Comparison of ENCODE assay signal across 9 mouse cellular contexts in genomic region chr13:91908202-91908980, GRCm38 (mm10). TPM values are rescaled to one million over a fixed set of nuclear protein-coding genes. Genes with fewer than 3 reads are reported as not detected.
DNase-seq lines count a peak whose midpoint lies in the region; ATAC-seq and TF ChIP-seq lines count a peak whose summit lies in the region.
"Had no signal": no experiment of that assay in that cellular context is flagged by ENCODE, and none has a peak within 500 bp of the region (broad histone marks: within the 10 kb centered on the region; RNA-seq: fewer than 3 reads in every experiment).

No protein-coding gene starts in this region.

- H3K4me3 ChIP-seq in bone marrow, adult 2 months (replicated peaks; ENCODE audit: control insufficient read depth, low read depth, low read length), result no peak overlapping the region
- H3K4me3 ChIP-seq: erythroblast, embryonic 14.5 days had no signal

- H3K4me1 ChIP-seq in bone marrow, adult 2 months (ENCODE audit: control insufficient read depth, insufficient read depth, low read length), result no peaks in the 10 kb centered on the region

- intact Hi-C loops in heart, postnatal 10 days (cut with DNase I), result loop anchor here (1.0 to 10.0 kb wide), 3 partner anchors 430 to 826 kb away; no protein-coding TSS in a partner anchor

- H3K27ac ChIP-seq in bone marrow, adult 2 months (ENCODE audit: control insufficient read depth, insufficient read depth, low read depth, low read length, poor library complexity), result no peak overlapping the region

- TF ChIP-seq POLR2A in bone marrow, adult 2 months (IDR thresholded peaks at IDR 0.05; ENCODE audit: borderline replicate concordance, control insufficient read depth, low read depth, low read length), result no peak

- WGBS in bone marrow, adult 2 months, result 30% methylated on average over 10 of the region's 10 CpGs

- TF ChIP-seq CTCF in bone marrow, adult 2 months (IDR thresholded peaks at IDR 0.05; ENCODE audit: control insufficient read depth, insufficient read depth, low read length), result peak; percentile 77

- peak; percentile 71; the same call in 1 of the 2 replicates for ATAC-seq in neutrophil, adult 5-6 weeks (ENCODE audit: extremely low read depth, insufficient number of reproducible peaks, low FRiP score, poor library complexity, severe bottlenecking)

- peak; percentile 78 for DNase-seq in CD4-positive, CD25-positive, alpha-beta regulatory T cell, adult 2 months (ENCODE audit: low read depth, low spot score)
- DNase-seq in fat pad, adult 2 months (ENCODE audit: extremely low read depth, low read depth, low spot score), result peak; percentile 4
- peak; percentile 89 to 91 for DNase-seq in heart, postnatal 10 days
- DNase-seq in kidney, postnatal 36 days, result peak; percentile 83 to 90
- peak; percentile 74 to 79 for DNase-seq in lung, adult 18-20 months
- DNase-seq in testis, postnatal 10 days (ENCODE audit: low spot score), result peak; percentile 82

RNA-seq across cellular contexts. Expression of gene Ckmt2, which starts 31.7 kb away (rescaled TPM):
- polyA plus RNA-seq in bone marrow, adult 2 months (2011; ENCODE audit: insufficient read depth, insufficient read length, low replicate concordance, missing spikeins), result 2.4 TPM in 1 of 2 replicates, not detected in the other
- total RNA-seq in heart, postnatal 10 days (2021), result 100 to 1,000 TPM; 867 to 929 TPM
- not detected in 2 replicates for total RNA-seq in neutrophil, adult 5-6 weeks (2017)
- polyA plus RNA-seq: erythroblast, embryonic 14.5 days had no signal

Comparison
In these comparisons a context has a peak if more than half of its experiments do, and no peak if none do; other contexts are left out.
1. DNase-seq: peak in every context shown above with its lines; median percentile 90 in heart, postnatal 10 days; 86 in kidney, postnatal 36 days; 82 in testis, postnatal 10 days; 78 in CD4-positive, CD25-positive, alpha-beta regulatory T cell, adult 2 months; 76 in lung, adult 18-20 months; 4 in fat pad, adult 2 months.
2. RNA of gene Ckmt2, which starts 31.7 kb away (total RNA-seq): 867 to 929 TPM in heart, postnatal 10 days; not detected in neutrophil, adult 5-6 weeks; every median in the first group is over 100 times any median in the second.